Mouse (Mus musculus) lung, embryonic 14.5 days (tissue): ENCODE measurements around the gene Il9r. TPM values are rescaled to one million over a fixed set of nuclear protein-coding genes. Genes with fewer than 3 reads are reported as not detected.

Experiments
- ATAC-seq: fragments of 200-750 bp; cut with Nextera tagmentation; 2 replicates; pipeline ENCODE4 v1.8.0; 2017; ENCODE audit warnings: mild to moderate bottlenecking, moderate TSS enrichment, moderate library complexity; ENCODE audit not compliant: insufficient read depth
- DNase-seq: peaks from one replicate; pipeline ENCODE4 v3.0.0-alpha.2; 2015
- H3K27ac ChIP-seq: fragments of 300-500 bp; sonication (generic); 2 replicates; pipeline ENCODE4 v1.5.1; 2014; ENCODE audit warnings: low read depth, mild to moderate bottlenecking, moderate library complexity
- H3K27me3 ChIP-seq: fragments of 300-500 bp; sonication (generic); 2 replicates; pipeline ENCODE4 v1.6.1; 2014; ENCODE audit warnings: low read length, control low read depth; ENCODE audit not compliant: insufficient read depth
- H3K36me3 ChIP-seq: fragments of 300-500 bp; sonication (generic); 2 replicates; pipeline ENCODE4 v1.6.1; 2014; ENCODE audit warnings: control low read depth; ENCODE audit not compliant: insufficient read depth
- H3K4me1 ChIP-seq: fragments of 300-500 bp; sonication (generic); 2 replicates; pipeline ENCODE4 v1.6.1; 2014; ENCODE audit warnings: antibody characterized with exemption, control low read depth; ENCODE audit not compliant: insufficient read depth
- H3K4me2 ChIP-seq: fragments of 300-500 bp; sonication (generic); 2 replicates; pipeline ENCODE4 v1.6.1; 2014; ENCODE audit warnings: mild to moderate bottlenecking
- H3K4me3 ChIP-seq: fragments of 300-500 bp; sonication (generic); 2 replicates; pipeline ENCODE4 v1.5.1; 2014; ENCODE audit warnings: low read depth, low read length
- H3K9ac ChIP-seq: fragments of 300-500 bp; sonication (generic); 2 replicates; pipeline ENCODE4 v1.6.1; 2014
- H3K9me3 ChIP-seq: fragments of 300-500 bp; sonication (generic); 2 replicates; pipeline ENCODE4 v1.6.1; 2016; ENCODE audit warnings: low read depth, low read length, control low read depth
- CTCF ChIP-seq: IDR thresholded peaks from 2 replicates; pipeline ENCODE4 v1.5.1; 2016; ENCODE audit warnings: antibody characterized with exemption, low read depth
- WGBS: fragments of 180-500 bp; shearing (Covaris S2); extraction: QIAGEN DNeasy Blood & Tissue Kit; methylation state at CpG from one replicate; pipeline ENCODE4 v1.1.7; 2014; 5-methylcytosine and 5-hydroxymethylcytosine counted together
- polyA plus RNA-seq: library from polyadenylated mRNA; unstranded; fragments of >200 nt; fragmentation: Nextera tagmentation; extraction: Ambion mirVana; gene quantifications from 2 replicates; pipeline ENCODE4 v1.2.1, GENCODE M21; 2014

Il9r gene
- polyA plus RNA-seq: 0.04 TPM in 1 of 2 replicates, not detected in the other

GRCm38 (mm10) chr11:32200075-32200601, at the start of gene Il9r:
Il9r (minus strand) TSS chr11:32200279.
- no peaks in the 10 kb centered on the region for H3K9me3 ChIP-seq
- H3K9ac ChIP-seq: no peak within 1 kb of the TSS
- 53% methylated on average over 10 of the region's 10 CpGs for WGBS
- no peaks in the 10 kb centered on the region for H3K4me1 ChIP-seq
- ATAC-seq (no peak), DNase-seq (no peak)
- H3K4me3 ChIP-seq: no peak within 1 kb of the TSS
- no peaks in the 10 kb centered on the region for H3K27me3 ChIP-seq
- no peak within 1 kb of the TSS for H3K27ac ChIP-seq
- H3K4me2 ChIP-seq: no peak within 1 kb of the TSS
- no peaks in the 10 kb centered on the region for H3K36me3 ChIP-seq
- TF ChIP-seq CTCF: no peak

GRCm38 (mm10) chr11:32248350-32248749, 48.3 kb upstream of the Il9r start:
- H3K27ac ChIP-seq: no peak overlapping the region
- H3K9ac ChIP-seq: no peak overlapping the region
- H3K36me3 ChIP-seq: peaks cover 76% of the 10 kb centered on the region
- H3K4me2 ChIP-seq: no peak overlapping the region
- no peak for DNase-seq
- no peak for ATAC-seq
- H3K27me3 ChIP-seq: no peaks in the 10 kb centered on the region
- H3K9me3 ChIP-seq: no peaks in the 10 kb centered on the region
- H3K4me3 ChIP-seq: no peak overlapping the region
- TF ChIP-seq CTCF: no peak
- WGBS: 75% methylated on average over 3 of the region's 3 CpGs
- no peaks in the 10 kb centered on the region for H3K4me1 ChIP-seq

- Histone ChIP-seq H3K27ac (0 out of 2 replicates have a peak overlapping the region, but pooled peaks have one; percentile 20), H3K4me1 (no peaks in the 10 kb centered on the region), H3K4me3 (no peak overlapping the region), H3K4me2 (no peak overlapping the region), H3K27me3 (no peaks in the 10 kb centered on the region), H3K9ac (no peak overlapping the region; the same call in 1 of the 2 replicates), H3K36me3 (peaks cover 71% of the 10 kb centered on the region), H3K9me3 (no peaks in the 10 kb centered on the region)
- no peak for DNase-seq
- TF ChIP-seq CTCF: peak; percentile 21; the same call in 1 of the 2 replicates
- no peak for ATAC-seq
These were observed 47.0 kb upstream of the Il9r start for GRCm38 (mm10) chr11:32247068-32247467.

- Histone ChIP-seq H3K9ac (no peak overlapping the region), H3K27ac (peak overlapping the region; percentile 51; the same call in 1 of the 2 replicates), H3K4me3 (no peak overlapping the region), H3K4me2 (no peak overlapping the region), H3K36me3 (peaks cover 76% of the 10 kb centered on the region), H3K9me3 (no peaks in the 10 kb centered on the region), H3K4me1 (no peaks in the 10 kb centered on the region), H3K27me3 (no peaks in the 10 kb centered on the region)
- no peak for DNase-seq
- TF ChIP-seq CTCF: no peak
- peak; percentile 67; the same call in 1 of the 2 replicates for ATAC-seq
- 89% methylated on average over 6 of the region's 6 CpGs for WGBS
These were observed 45.5 kb upstream of the Il9r start for GRCm38 (mm10) chr11:32245614-32246013.

- TF ChIP-seq CTCF: no peak
- H3K27ac ChIP-seq: peak overlapping the region; percentile 51
- H3K36me3 ChIP-seq: peaks cover 77% of the 10 kb centered on the region
- DNase-seq (no peak), ATAC-seq (no peak)
- no peak overlapping the region for H3K4me3 ChIP-seq
- no peak overlapping the region for H3K9ac ChIP-seq
- H3K4me2 ChIP-seq: no peak overlapping the region
- WGBS: 97% methylated on average over 1 of the region's 1 CpGs
- H3K4me1 ChIP-seq: no peaks in the 10 kb centered on the region
- H3K9me3 ChIP-seq: no peaks in the 10 kb centered on the region
- no peaks in the 10 kb centered on the region for H3K27me3 ChIP-seq
These were observed 44.5 kb upstream of the Il9r start for GRCm38 (mm10) chr11:32244617-32245016.

- Histone ChIP-seq H3K4me1 (no peaks in the 10 kb centered on the region), H3K9ac (no peak overlapping the region), H3K4me2 (no peak overlapping the region), H3K36me3 (peaks cover 77% of the 10 kb centered on the region), H3K27me3 (no peaks in the 10 kb centered on the region), H3K27ac (peak overlapping the region; percentile 51; the same call in 1 of the 2 replicates), H3K9me3 (no peaks in the 10 kb centered on the region), H3K4me3 (no peak overlapping the region)
- WGBS: 83% methylated on average over 3 of the region's 3 CpGs
- TF ChIP-seq CTCF: no peak
- DNase-seq (no peak), ATAC-seq (no peak)
These were observed 44.0 kb upstream of the Il9r start for GRCm38 (mm10) chr11:32244064-32244463.

- no peaks in the 10 kb centered on the region for H3K27me3 ChIP-seq
- peak overlapping the region; percentile 50 for H3K27ac ChIP-seq
- H3K4me1 ChIP-seq: no peaks in the 10 kb centered on the region
- no peaks in the 10 kb centered on the region for H3K9me3 ChIP-seq
- no peak overlapping the region for H3K9ac ChIP-seq
- no peak overlapping the region for H3K4me3 ChIP-seq
- ATAC-seq (no peak), DNase-seq (peak; percentile 24)
- no peak for TF ChIP-seq CTCF
- peaks cover 78% of the 10 kb centered on the region for H3K36me3 ChIP-seq
- 68% methylated on average over 7 of the region's 7 CpGs for WGBS
- H3K4me2 ChIP-seq: no peak overlapping the region
These were observed 43.3 kb upstream of the Il9r start for GRCm38 (mm10) chr11:32243205-32243955.
